Mouse (Mus musculus): ENCODE data around the gene Olfr1347. TPM values are rescaled to one million over a fixed set of nuclear protein-coding genes. Genes with fewer than 3 reads are reported as not detected.
"Not testable (repeated sequence)": the region's sequence is repeated elsewhere in the genome, so short reads cannot be mapped to it uniquely, and the experiment has no call there.

Olfr1347 gene
- not detected for total RNA-seq (2021)
- long read RNA-seq, experiment 1: 0 reads
- long read RNA-seq, experiment 2: 0 reads

DNA sequence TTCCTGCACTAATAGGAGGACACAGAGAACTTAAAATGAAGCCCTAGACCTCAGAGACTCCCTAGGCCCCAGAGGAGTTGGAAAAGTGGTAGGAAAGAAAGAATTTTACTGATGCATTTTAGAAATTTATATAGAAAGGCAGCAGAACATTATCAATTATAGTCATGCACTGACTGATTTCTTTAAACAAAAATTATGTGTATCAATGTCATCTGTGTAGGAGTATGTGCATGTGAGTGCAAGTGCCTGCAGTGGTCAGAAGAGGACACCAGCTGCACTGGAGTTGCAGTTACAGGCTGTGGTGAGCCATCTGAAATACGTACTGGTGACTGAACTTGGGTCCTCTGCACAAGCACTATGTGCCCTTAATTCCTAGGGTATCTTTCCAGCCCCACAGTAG, at the start of gene Olfr1347:
TSS of gene Olfr1347 (minus strand) at position 101 of the 400 bp plus-strand sequence.
- intact Hi-C loops (cut with DNase I): no loop called here
- DNase-seq (ENCODE audit: low spot score in 2 of 2): no peak

DNA sequence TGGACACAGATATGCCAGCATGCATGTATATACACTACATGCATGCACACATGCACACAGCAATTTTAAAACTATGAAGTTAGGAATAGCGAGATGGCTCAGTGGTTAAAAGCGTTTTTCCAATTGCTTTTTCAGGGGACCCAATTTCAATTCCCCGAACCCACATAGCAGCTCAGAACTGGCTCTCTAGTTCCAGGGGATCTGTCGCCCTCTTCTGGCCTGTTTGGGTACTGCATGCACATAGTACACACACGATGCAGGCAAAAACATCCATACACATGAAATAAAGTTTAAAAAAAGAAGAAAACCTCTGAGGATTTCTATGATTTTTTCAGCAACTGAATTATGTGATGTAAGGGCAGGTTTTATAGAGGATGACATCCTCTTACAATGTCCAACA, 26.6 kb upstream of the Olfr1347 start:
- intact Hi-C loops (cut with DNase I): no loop called here
- DNase-seq (ENCODE audit: low spot score in 2 of 2): peak; percentile 16 to 17

DNA sequence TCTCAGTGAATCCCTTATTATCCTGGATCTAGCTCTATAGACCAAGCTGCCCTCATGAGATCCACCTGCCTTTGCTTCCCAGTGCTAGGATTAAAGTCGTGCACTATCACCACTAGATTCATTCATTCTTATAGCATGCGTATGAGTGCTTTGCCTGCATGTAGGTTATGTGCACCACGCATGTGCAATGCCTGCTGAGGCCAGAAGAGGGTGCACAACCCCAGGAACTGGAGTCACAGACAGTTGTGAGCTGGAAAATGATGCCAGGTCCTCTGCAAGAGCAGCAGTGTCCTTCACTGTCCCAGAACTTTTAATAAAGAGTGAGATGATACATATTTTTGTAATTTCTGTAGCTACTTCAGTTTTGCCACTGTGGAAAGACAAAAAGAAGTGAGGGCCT, 25.4 kb upstream of the Olfr1347 start:
- peak in 1 of 2 experiments; percentile 3 for DNase-seq (ENCODE audit: low spot score in 2 of 2)
- intact Hi-C loops (cut with DNase I): no loop called here

DNA sequence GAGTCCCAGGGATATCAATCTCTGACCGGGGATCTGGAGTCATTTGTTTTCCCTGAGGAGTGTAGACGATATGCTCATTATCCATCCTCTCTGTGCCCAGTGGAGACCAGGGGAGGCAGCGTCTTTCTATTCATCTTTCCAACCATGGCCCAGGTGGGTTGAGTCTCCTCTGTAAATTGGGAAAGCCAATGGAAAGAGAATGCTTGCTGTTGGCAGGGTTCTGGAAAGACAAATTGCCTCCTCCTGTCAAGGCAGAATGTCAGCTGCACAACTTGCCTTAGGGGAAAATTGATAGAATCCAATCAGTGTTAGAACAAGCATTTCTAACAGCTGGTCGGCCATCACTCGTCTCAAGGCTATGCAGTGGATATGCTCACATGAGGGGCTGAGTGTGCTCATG, 23.3 kb upstream of the Olfr1347 start, which contains the start of gene Olfr1349:
TSS of gene Olfr1349 (minus strand) at position 101 of the 400 bp plus-strand sequence.
- DNase-seq (ENCODE audit: low spot score in 2 of 2): no peak
- intact Hi-C loops (cut with DNase I): no loop called here

DNA sequence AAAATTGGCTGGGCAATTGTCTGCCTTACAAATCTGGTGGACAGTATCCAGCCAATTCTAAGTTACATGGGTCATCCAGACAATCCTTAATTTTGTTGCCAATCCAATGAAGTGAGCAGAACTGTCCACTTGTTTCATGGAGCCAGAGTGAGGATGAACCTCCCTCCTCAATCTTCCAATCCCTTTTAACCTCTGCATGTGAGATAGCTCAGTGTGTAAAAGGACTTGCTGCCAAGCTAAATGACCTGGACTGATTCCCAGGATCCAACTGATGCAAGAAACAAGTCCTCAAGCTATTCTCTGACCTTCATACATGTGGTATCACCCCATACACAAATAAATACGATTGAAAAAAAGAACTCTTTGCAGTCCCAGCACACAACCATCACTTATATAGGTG, 22.1 kb upstream of the Olfr1347 start:
- intact Hi-C loops (cut with DNase I): no loop called here
- no peak for DNase-seq (ENCODE audit: low spot score in 2 of 2)

DNA sequence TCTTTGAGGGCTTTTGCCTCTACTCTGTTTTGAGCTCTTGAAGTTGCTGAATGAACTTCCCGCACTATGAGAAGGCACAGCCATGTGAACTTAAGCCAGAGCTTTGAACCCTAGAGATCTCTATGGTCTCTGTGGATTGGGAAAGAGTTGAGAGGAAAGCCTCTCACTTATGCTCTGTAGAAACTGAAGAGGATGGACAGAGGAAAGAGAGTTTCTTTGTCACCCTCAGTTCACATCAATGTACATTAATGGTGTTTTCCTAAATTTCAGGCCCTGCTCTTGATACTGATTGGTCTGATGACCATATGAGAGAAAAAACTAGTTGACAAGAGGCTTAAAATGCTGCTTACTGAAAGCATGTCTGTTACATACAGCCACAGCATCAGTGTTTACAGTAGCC, 9.1 kb upstream of the Olfr1347 start, which contains the start of gene Olfr1348:
TSS of gene Olfr1348 (minus strand) at position 101 of the 400 bp plus-strand sequence.
- intact Hi-C loops (cut with DNase I): no loop called here

DNA sequence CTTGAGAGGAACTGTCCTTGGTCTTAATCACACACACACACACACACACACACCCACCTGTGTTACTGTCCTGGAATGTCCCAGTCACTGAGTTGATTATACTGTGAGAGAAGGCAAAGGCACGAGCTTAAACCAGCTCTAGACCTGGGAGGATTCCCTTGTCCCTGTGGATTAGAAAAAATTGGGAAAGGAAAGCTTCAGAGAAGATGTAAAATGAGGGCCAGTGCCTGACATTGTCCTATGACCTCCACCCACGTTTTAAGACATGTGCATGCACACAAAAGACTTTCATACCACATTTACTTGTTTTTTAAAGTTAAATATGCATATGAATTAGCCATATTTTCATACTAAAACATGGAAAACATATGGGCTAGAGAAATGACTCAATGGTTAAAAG, 12.7 kb downstream of the Olfr1347 start, which contains the start of gene Olfr5:
TSS of gene Olfr5 (minus strand) at position 101 of the 400 bp plus-strand sequence.
- DNase-seq (ENCODE audit: low spot score in 2 of 2): no peak

More for the DNA sequence above, 9.1 kb upstream of the Olfr1347 start, which contains the start of gene Olfr1348:
- DNase-seq (ENCODE audit: low spot score in 2 of 2): no peak

DNA sequence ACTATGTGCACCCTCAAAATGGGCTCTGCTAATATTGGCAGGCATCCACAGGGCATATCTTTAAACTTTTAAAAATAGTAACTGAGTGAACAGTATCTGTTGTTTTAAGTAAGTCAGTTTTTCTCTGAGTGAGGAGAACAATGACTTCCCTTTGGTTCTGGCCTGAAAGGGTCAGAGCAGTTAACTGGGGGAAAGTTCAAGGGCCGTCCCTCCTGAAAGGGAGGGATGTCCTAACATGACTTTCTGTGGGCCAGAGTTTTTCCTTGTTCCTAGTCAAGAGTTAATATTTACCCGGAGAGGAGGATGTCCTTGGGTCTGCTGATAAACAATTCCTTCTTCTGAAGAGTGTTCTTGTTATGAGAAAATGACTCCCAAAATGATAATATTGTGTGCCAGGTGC, 21.9 kb downstream of the Olfr1347 start:
- DNase-seq (ENCODE audit: low spot score in 2 of 2); intact Hi-C loops (cut with DNase I): not testable (repeated sequence)

More for the DNA sequence above, 12.7 kb downstream of the Olfr1347 start, which contains the start of gene Olfr5:
- intact Hi-C loops (cut with DNase I): loop anchor here (10.0 kb wide), 1 partner anchor 58 kb away; no protein-coding TSS in a partner anchor

DNA sequence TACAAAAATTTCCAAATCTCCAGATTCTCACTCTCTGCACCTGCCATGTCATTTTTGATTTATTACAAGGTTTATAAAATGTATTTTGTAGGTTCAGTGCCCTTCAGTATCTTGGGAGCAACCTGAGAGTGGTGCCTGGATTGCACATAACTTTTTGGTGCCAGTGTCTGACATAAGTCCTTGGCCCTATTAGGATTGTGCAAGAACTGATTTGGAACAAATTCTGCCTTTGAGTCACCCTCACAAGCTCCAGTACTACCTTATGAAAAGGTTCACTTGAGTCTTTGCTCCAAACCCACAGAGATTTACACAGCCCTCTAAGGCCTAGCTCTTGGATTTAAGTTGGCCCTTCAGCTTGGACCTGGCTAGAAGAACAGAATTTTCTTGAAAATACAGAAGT, 32.6 kb downstream of the Olfr1347 start, which contains the start of gene Olfr1346:
TSS of gene Olfr1346 (plus strand) at position 151 of the 400 bp plus-strand sequence.
- intact Hi-C loops (cut with DNase I): no loop called here
- DNase-seq (ENCODE audit: low spot score in 2 of 2): no peak

DNA sequence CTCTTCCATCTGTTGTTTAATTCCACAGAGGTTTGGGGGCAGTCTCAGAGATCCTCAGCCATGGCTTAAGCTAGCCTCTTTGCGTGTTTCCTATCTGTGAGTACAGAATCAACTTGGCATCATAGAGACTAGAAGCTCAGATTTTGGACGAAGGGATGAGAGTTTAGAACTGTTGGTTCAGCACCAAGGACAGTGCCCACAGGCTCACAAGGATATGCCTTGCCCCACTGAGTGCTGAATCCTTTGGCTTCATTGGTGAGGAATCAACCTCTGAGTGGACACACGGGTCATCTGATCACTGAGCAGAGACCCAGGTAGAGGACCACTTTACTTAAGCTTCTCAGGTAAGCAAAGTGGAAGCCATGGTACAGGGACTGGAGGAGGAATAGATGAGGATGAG, 43.2 kb downstream of the Olfr1347 start:
- DNase-seq (ENCODE audit: low spot score in 2 of 2): no peak
- intact Hi-C loops (cut with DNase I): no loop called here

DNA sequence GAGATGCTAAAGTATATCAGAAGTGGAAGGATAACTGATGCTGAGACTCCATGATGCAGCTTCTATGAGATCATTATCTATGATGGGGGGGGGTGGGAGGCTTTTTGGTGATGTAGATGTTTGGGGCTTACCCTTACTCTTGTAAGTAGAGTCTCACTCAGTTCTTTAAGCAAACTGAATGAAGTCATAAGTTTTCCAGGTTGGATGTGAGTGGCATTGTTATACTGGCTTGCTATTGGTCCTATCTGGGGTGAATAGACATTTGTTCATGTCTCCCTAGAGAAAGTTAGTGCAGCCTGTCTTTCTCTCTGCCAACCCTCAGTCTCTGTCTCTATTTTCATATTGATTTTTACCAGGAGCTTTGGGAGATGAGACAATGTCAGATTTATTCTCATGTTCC, 43.7 kb downstream of the Olfr1347 start, which contains the start of gene Olfr1336:
TSS of gene Olfr1336 (plus strand) at position 301 of the 400 bp plus-strand sequence.
- intact Hi-C loops (cut with DNase I): no loop called here
- no peak for DNase-seq (ENCODE audit: low spot score in 2 of 2)

DNA sequence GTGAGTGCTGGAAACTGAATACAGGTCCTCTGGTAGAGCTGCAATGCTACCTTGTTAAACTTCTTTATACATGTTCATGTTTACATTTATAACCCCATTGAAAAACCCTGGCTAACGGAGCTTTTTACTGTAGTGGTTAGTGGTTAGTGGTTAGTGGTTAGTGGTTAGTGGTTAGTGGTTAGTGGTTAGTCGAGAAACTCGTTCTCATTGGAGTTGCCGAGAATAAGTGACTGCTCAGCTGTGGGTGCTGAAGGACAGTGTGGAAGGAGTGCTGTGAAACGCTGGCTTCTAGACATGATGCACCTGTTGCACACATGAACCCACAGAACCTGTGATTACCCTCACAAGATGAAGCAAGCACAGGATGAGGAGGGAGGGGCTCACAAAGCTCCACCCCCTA, 51.8 kb downstream of the Olfr1347 start:
- DNase-seq (ENCODE audit: low spot score in 2 of 2): no peak
- intact Hi-C loops (cut with DNase I): no loop called here

DNA sequence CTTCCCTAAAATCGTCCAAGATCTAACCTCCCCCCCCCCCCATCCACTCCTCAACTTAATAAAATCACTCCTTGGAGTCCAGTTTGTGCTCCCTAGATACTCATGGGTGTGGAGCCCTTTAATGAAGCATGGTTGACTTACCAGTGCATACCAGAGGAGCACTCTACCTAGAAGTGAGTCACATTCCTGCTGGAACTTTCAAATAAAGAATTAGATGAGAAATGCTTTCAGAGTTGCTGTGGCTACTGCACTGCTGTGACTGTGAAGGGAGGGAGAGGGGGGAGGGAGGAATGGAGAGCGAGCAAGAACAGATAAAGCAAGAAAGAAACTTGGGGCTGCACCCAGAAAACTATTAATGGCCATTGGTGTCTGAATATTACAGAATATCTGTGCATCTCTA, 58.4 kb downstream of the Olfr1347 start:
- no peak for DNase-seq (ENCODE audit: low spot score in 2 of 2)
- intact Hi-C loops (cut with DNase I): no loop called here

DNA sequence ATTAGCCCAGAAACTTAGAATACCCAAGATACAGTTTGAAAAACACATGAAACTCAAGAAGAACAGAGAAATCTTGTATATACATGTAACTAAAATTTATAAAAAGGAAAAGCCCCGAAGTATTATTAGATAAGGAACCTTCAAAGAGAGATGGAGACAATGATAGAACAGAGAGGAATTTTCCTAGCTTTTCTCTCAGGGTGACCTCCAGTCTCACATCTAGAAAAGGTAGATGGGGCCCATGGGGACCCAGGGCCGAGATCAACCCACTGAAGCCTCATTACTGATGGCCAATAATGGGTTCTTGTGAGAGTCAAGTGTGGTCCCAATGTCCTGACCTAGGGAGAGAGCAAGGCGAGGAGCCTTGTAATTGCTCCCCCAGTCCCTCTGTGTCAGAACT, 61.2 kb downstream of the Olfr1347 start, which contains the start of gene Olfr1344:
TSS of gene Olfr1344 (plus strand) at position 301 of the 400 bp plus-strand sequence.
- intact Hi-C loops (cut with DNase I): loop anchor here (5.0 to 10.0 kb wide), 4 partner anchors 149 to 856 kb away; partner anchors contain the start of gene Zim1

More for the DNA sequence above, 61.2 kb downstream of the Olfr1347 start, which contains the start of gene Olfr1344:
- DNase-seq (ENCODE audit: low spot score in 2 of 2): no peak

Other genes with a start within 250 kb of the Olfr1347 start
- gene Epp13, start 247.0 kb downstream of the Olfr1347 start, total RNA-seq (2021): not detected
- 10 to 100 TPM; 10.1 to 12.1 TPM for gene Zfp667, start 213.2 kb downstream of the Olfr1347 start, total RNA-seq (2021)
- 10 to 100 TPM; 11.8 to 13.7 TPM for gene Zfp583, start 168.5 kb downstream of the Olfr1347 start, total RNA-seq (2021)
- 1 to 10 TPM; 7.4 to 7.5 TPM for gene Gm3854, start 156.0 kb downstream of the Olfr1347 start, total RNA-seq (2021)
- 1 to 10 TPM; 2.9 to 3.1 TPM for gene Zfp78, start 136.5 kb downstream of the Olfr1347 start, total RNA-seq (2021)
- 1 to 10 TPM; 5.0 to 8.9 TPM for gene Zfp28, start 116.5 kb downstream of the Olfr1347 start, total RNA-seq (2021)
- gene Smim17, start 101.0 kb downstream of the Olfr1347 start, total RNA-seq (2021): 10 to 100 TPM; 15.7 to 17.9 TPM
- gene Gm20715, start 89.5 kb downstream of the Olfr1347 start, total RNA-seq (2021): under 1 TPM in 1 of 2 experiments, not detected in 1; 0.37 TPM
- 1 to 10 TPM in 1 of 2 experiments, under 1 TPM in 1; 0.97 to 2.0 TPM for gene Olfr1344, start 61.1 kb downstream of the Olfr1347 start, total RNA-seq (2021)
- gene Olfr1336, start 43.6 kb downstream of the Olfr1347 start, total RNA-seq (2021): not detected
- not detected for gene Olfr1346, start 32.7 kb downstream of the Olfr1347 start, total RNA-seq (2021)
- gene Olfr5, start 12.8 kb downstream of the Olfr1347 start, total RNA-seq (2021): not detected
- not detected for gene Olfr1348, start 9.0 kb upstream of the Olfr1347 start, total RNA-seq (2021)
- not detected for gene Olfr1349, start 23.2 kb upstream of the Olfr1347 start, total RNA-seq (2021)
- not detected for gene Olfr1350, start 65.1 kb upstream of the Olfr1347 start, total RNA-seq (2021)
- gene Zim1, start 196.7 kb upstream of the Olfr1347 start, total RNA-seq (2021): 1 to 10 TPM; 3.7 to 7.0 TPM
- gene Peg3, start 230.7 kb upstream of the Olfr1347 start, total RNA-seq (2021): 100 to 1,000 TPM; 185 to 197 TPM
- gene Usp29, start 230.8 kb upstream of the Olfr1347 start, total RNA-seq (2021): 10 to 100 TPM; 40.0 to 44.0 TPM

Measured in left cerebral cortex, postnatal 14 days (tissue).